Mouse (Mus musculus) hindbrain, embryonic 10.5 days (tissue): ENCODE results near the gene Cops2. TPM values are rescaled to one million over a fixed set of nuclear protein-coding genes. Genes with fewer than 3 reads are reported as not detected.
A peak's percentile ranks its signal among the peaks of the same experiment; 100 is the strongest.

ENCODE experiments used
- DNase-seq: peaks from one replicate; pipeline ENCODE4 v3.0.0-alpha.2; 2017; ENCODE audit warnings: low spot score
- H3K27ac ChIP-seq: fragments of 300-500 bp; sonication (generic); 2 replicates; pipeline ENCODE4 v1.5.1; 2016; ENCODE audit warnings: mild to moderate bottlenecking, moderate library complexity
- H3K27me3 ChIP-seq: fragments of 300-500 bp; sonication (generic); 2 replicates; pipeline ENCODE4 v1.6.1; 2016; ENCODE audit warnings: mild to moderate bottlenecking; ENCODE audit not compliant: poor library complexity, insufficient read depth, severe bottlenecking
- H3K36me3 ChIP-seq: fragments of 300-500 bp; sonication (generic); 2 replicates; pipeline ENCODE4 v1.6.1; 2016; ENCODE audit warnings: mild to moderate bottlenecking, moderate library complexity
- H3K4me1 ChIP-seq: fragments of 300-500 bp; sonication (generic); replicated peaks from 2 replicates; pipeline ENCODE4 v1.6.1; 2016; ENCODE audit warnings: mild to moderate bottlenecking
- H3K4me3 ChIP-seq: fragments of 300-500 bp; sonication (generic); 2 replicates; pipeline ENCODE4 v1.5.1; 2016; ENCODE audit warnings: mild to moderate bottlenecking, moderate library complexity
- H3K9me3 ChIP-seq: fragments of 300-500 bp; sonication (generic); 2 replicates; pipeline ENCODE4 v1.6.1; 2016; ENCODE audit warnings: mild to moderate bottlenecking, moderate library complexity
- WGBS: fragments of 180-500 bp; shearing (Covaris S2); methylation state at CpG from one replicate; pipeline ENCODE4 v1.1.7; 2016; 5-methylcytosine and 5-hydroxymethylcytosine counted together
- polyA plus RNA-seq: library from polyadenylated mRNA; unstranded; fragments of >200 nt; fragmentation: Nextera tagmentation; extraction: Ambion mirVana; gene quantifications from 2 replicates; pipeline ENCODE4 v1.2.1, GENCODE M21; 2016

Gene Cops2
- polyA plus RNA-seq, 1 experiment from 2014 or later: 69.2 TPM

DNA sequence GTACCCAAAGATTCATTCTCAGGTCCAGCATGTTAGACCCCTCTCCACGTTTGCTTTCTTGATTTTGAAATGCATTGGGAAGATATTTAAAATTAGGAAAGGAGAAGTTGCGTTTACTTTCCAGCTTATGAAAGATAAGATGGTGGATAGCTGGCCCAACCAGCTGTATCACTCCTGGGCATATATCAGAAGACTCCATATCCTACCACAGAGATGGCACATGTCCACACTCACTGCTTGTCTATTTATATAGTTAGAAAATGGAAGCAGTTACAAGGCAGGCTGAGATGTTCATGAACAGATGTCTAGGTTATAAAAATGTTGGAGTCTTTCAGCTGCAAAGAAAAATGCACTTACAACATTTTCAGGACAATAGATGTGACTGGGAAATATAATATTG is 47.6 kb downstream of the Cops2 start:
- no peak overlapping the region for H3K4me3 ChIP-seq
- H3K27ac ChIP-seq: no peak overlapping the region
- H3K4me1 ChIP-seq: no peaks in the 10 kb centered on the region
- DNase-seq: no peak
- no peaks in the 10 kb centered on the region for H3K27me3 ChIP-seq
- 0 out of 2 replicates have a peak, but pooled peaks cover 2% of the 10 kb centered on the region for H3K9me3 ChIP-seq
- H3K36me3 ChIP-seq: no peaks in the 10 kb centered on the region
- 85% methylated on average over 2 of the region's 2 CpGs for WGBS

DNA sequence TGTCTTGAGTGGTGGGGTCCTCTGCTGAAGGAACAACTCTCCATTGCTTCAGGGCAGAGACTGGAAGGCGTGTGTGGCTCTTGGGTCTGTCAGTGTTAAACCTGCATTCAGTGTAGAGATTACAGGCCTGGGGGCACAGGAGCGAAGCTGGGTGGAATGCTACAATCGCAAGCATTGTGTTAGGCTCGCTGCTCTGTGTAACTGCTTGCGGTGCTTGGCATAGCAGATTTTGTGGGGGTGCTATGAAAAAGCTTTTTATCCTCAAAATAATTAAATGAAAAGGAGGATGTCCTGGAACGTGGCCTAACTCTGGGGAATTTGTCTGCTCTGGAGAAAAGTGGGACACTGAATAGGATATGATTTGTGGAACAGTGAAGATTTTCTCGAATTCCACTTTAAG is 49.4 kb downstream of the Cops2 start:
- H3K4me1 ChIP-seq: no peaks in the 10 kb centered on the region
- peak; percentile 12 for DNase-seq
- no peaks in the 10 kb centered on the region for H3K36me3 ChIP-seq
- no peaks in the 10 kb centered on the region for H3K27me3 ChIP-seq
- H3K9me3 ChIP-seq: peaks cover 8% of the 10 kb centered on the region; the same call in 1 of the 2 replicates
- no peak overlapping the region for H3K27ac ChIP-seq
- WGBS: 80% methylated on average over 7 of the region's 7 CpGs
- no peak overlapping the region for H3K4me3 ChIP-seq

DNA sequence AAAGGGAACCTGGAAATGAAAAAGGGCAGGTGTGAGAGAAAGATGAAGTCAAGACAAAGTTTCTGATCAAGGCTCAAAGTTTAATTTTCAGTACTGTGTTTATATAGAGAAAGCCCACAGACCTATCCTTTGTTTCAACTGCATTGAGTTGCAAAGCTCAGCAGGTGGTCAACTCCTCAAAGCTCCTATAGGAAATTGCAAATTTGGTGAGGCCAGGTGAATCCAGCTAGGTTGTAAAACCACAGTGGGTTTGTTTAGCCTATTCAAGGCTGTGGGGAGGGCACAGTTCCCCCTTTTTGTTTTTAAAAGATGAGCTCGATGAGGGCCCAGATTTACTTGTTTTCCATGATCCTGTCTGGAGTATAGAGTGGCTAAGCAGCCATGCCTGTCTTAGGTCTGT is 53.1 kb downstream of the Cops2 start:
- no peaks in the 10 kb centered on the region for H3K4me1 ChIP-seq
- WGBS: 52% methylated on average over 1 of the region's 1 CpGs

DNA sequence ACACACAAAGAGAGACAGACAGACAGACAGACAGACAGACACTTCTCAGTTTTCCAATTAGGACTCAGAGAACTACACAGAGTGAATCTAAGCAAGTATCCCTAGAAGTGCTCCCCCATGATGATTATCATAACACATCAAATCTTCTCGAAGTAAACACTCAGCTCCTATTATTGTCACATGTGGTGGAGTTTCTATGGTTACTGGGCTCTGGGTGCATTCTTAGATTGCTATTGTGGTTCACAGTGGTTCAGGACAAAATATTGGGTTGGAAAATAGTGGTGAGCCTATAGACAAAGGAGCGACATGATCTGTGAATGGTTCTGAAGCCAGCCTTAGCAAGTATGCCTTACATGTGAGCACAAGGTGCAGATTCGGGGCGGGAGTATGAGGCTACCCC is 57.0 kb downstream of the Cops2 start:
- Histone ChIP-seq H3K9me3 (peaks cover 8% of the 10 kb centered on the region; the same call in 1 of the 2 replicates), H3K27ac (no peak overlapping the region), H3K4me3 (no peak overlapping the region), H3K36me3 (no peaks in the 10 kb centered on the region), H3K27me3 (no peaks in the 10 kb centered on the region), H3K4me1 (0 out of 2 replicates have a peak, but pooled peaks cover 3% of the 10 kb centered on the region)
- no peak for DNase-seq
- WGBS: 85% methylated on average over 4 of the region's 4 CpGs

More for the DNA sequence above, 53.1 kb downstream of the Cops2 start:
- no peak overlapping the region for H3K4me3 ChIP-seq
- no peaks in the 10 kb centered on the region for H3K27me3 ChIP-seq
- no peak overlapping the region for H3K27ac ChIP-seq
- DNase-seq: no peak
- H3K9me3 ChIP-seq: peaks cover 8% of the 10 kb centered on the region; the same call in 1 of the 2 replicates
- H3K36me3 ChIP-seq: no peaks in the 10 kb centered on the region

DNA sequence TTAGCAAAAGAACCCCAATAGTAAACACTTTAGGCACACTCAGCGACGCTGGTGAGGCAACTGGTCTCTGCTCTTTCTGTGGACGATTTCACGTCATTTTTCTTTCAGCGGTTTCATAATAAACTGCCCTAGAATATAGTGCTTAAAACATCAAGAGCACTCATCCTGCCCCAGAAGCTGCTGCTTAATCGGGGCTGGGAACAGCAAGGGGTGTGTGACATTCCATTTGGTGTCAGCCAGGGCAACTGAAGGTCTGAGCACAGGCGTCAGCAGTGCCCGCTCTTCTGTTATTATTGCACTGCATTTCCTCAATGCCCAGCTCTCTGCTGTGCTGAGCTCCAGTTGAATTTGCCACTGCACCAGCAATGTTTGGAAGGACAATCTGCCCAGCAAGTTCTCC is 57.9 kb downstream of the Cops2 start:
- peaks cover 4% of the 10 kb centered on the region; the same call in 1 of the 2 replicates for H3K9me3 ChIP-seq
- H3K27me3 ChIP-seq: no peaks in the 10 kb centered on the region
- no peak overlapping the region for H3K27ac ChIP-seq
- H3K36me3 ChIP-seq: no peaks in the 10 kb centered on the region
- 72% methylated on average over 8 of the region's 8 CpGs for WGBS
- 0 out of 2 replicates have a peak, but pooled peaks cover 3% of the 10 kb centered on the region for H3K4me1 ChIP-seq
- no peak overlapping the region for H3K4me3 ChIP-seq
- DNase-seq: no peak

DNA sequence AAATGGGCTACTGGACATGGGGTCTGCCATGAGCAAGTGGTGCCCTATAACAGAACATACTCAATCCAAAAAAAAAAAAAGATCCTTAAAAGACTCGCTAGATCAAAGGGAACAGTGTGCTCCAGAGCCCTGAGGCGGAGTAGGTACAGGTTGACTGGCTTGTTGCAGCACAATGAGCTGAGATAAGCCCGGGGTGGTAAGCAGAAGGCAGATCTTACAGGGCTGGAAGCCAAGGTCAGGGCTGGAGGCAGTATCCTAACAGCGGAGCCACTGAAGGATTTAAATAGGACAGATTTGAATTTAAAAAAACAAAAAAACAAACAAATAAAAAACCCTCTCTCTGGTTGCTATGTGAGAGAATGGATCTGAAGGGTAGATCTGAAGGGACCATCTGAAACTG is 58.5 kb downstream of the Cops2 start:
- DNase-seq: no peak
- Histone ChIP-seq H3K4me3 (no peak overlapping the region), H3K9me3 (no peaks in the 10 kb centered on the region), H3K27ac (no peak overlapping the region), H3K27me3 (no peaks in the 10 kb centered on the region), H3K4me1 (0 out of 2 replicates have a peak, but pooled peaks cover 3% of the 10 kb centered on the region), H3K36me3 (no peaks in the 10 kb centered on the region)
- WGBS: 80% methylated on average over 4 of the region's 4 CpGs

DNA sequence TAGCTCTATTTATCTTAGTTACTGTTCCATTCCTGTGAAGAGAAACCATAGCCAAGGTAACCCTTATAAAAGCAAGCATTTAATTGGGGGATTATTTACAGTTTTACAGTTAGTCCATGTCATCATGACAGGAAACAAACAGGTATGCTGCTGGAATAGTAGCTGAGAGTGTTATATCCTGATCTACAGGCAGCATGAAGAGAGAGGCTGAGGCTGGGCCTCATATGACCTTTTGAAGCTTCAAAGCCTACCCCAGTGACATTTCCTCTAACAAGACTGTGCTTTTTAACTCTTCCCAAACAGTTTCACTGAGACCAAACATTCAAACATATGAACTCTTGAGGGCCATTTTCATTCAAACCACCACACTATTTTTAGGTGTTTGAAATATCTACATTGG is 61.1 kb downstream of the Cops2 start:
- Histone ChIP-seq H3K36me3 (no peaks in the 10 kb centered on the region), H3K4me3 (no peak overlapping the region), H3K4me1 (0 out of 2 replicates have a peak, but pooled peaks cover 3% of the 10 kb centered on the region), H3K27ac (no peak overlapping the region), H3K27me3 (no peaks in the 10 kb centered on the region), H3K9me3 (no peaks in the 10 kb centered on the region)
- DNase-seq: no peak

DNA sequence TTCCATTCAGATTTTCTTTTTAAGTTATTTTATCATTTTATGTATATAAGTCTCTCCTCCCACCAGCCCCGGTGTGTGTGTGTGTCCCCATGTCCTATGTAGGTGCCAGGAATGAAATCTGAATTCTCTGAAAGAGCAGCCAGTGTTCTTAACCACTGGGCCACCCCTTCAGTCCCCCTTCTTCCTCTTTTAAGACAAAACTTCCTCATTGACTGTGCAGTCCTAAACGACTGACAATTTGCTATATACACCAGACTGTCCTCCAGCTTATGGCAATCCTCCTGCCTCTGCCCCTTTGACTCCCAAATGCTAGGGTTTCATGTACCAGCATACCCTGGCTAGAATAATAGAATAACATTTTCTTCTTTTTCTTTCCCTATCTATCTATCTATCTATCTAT is 63.8 kb downstream of the Cops2 start:
- Histone ChIP-seq H3K4me1 (0 out of 2 replicates have a peak, but pooled peaks cover 5% of the 10 kb centered on the region), H3K36me3 (no peaks in the 10 kb centered on the region), H3K4me3 (no peak overlapping the region), H3K9me3 (no peaks in the 10 kb centered on the region), H3K27ac (no peak overlapping the region), H3K27me3 (no peaks in the 10 kb centered on the region)
- no peak for DNase-seq
- 73% methylated on average over 2 of the region's 2 CpGs for WGBS

DNA sequence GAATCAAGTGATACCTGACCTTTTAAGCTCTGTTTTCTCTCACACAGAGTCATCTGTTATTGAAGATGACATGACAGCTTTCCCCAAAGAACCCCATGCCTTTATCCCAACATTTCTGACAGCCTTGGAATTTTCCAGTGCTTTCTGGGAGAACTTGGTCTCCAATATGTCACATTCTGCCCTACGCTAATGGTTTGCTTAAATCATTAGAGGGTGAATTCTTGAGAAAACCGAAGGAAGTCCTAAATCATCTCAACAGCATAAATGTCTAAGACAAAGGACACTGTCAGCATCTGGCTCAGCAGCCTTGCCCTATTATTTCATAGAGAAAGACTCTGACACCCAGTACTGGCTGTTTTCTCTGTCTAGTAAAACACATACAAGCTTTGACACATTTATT is 64.8 kb downstream of the Cops2 start:
- Histone ChIP-seq H3K27ac (no peak overlapping the region), H3K9me3 (no peaks in the 10 kb centered on the region), H3K4me1 (0 out of 2 replicates have a peak, but pooled peaks cover 2% of the 10 kb centered on the region), H3K4me3 (no peak overlapping the region), H3K27me3 (no peaks in the 10 kb centered on the region), H3K36me3 (no peaks in the 10 kb centered on the region)
- DNase-seq: no peak
- WGBS: 91% methylated on average over 2 of the region's 2 CpGs

DNA sequence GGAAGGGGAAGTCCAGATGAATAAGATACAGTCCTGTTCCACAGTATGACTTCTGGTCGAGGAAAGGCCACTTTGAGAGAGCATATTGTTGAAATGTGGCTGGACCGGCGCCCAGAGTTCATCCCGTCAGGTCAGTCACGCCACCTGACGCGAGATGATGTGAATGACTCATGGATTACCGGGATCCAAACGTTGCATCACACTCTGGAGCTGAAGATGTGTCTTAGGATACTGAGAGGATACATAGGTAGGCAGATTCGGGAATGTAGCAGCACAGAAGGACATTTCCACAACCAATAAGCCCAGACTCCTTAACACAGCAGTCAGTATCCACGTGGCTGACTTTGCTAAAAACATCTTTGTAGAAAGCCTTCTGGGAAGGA is 66.1 kb downstream of the Cops2 start:
- WGBS: 88% methylated on average over 11 of the region's 11 CpGs
- H3K4me3 ChIP-seq: no peak overlapping the region
- H3K9me3 ChIP-seq: no peaks in the 10 kb centered on the region
- no peak for DNase-seq
- H3K4me1 ChIP-seq: 0 out of 2 replicates have a peak, but pooled peaks cover 2% of the 10 kb centered on the region
- H3K27ac ChIP-seq: no peak overlapping the region
- H3K36me3 ChIP-seq: no peaks in the 10 kb centered on the region
- no peaks in the 10 kb centered on the region for H3K27me3 ChIP-seq

DNA sequence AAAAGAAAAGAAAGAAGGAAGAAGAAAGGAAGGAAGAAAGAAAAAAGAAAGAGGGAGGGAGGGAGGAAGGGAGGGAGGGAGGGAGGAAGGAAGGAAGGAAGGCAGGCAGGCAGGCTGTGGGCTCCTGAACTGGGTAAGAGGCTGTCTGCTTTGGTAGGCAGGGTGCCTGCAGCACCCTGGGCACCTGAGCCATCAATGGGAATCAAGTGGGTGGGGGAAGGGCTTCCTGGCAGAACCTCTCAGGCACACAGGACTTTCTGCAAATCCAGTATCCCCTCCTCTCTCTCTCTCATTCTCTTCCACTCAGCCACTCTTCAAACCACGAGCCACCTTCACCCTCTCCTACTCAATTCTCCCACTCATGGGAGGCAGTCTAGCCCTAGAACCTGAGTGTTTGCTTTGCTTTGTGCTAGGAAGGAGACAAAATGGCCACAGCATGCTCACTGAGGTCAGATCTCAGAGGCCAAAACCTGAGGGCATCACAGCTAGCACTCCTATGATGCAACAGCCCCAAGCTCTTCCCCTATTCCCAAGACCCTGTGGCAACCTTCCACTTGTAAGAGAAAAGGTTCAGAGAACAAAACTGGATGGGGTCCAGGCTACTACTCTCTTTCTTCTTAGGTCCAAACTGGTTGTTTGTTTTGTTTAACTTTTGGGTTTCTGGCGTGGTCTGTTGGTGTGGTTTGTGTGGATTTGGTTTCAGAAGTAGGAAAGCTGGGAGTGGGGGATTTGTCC is 66.6 kb downstream of the Cops2 start:
- H3K36me3 ChIP-seq: no peaks in the 10 kb centered on the region
- 0 out of 2 replicates have a peak, but pooled peaks cover 2% of the 10 kb centered on the region for H3K4me1 ChIP-seq
- no peaks in the 10 kb centered on the region for H3K9me3 ChIP-seq
- DNase-seq: no peak
- no peak overlapping the region for H3K27ac ChIP-seq
- H3K4me3 ChIP-seq: no peak overlapping the region
- no peaks in the 10 kb centered on the region for H3K27me3 ChIP-seq
- 77% methylated on average over 2 of the region's 2 CpGs for WGBS

DNA sequence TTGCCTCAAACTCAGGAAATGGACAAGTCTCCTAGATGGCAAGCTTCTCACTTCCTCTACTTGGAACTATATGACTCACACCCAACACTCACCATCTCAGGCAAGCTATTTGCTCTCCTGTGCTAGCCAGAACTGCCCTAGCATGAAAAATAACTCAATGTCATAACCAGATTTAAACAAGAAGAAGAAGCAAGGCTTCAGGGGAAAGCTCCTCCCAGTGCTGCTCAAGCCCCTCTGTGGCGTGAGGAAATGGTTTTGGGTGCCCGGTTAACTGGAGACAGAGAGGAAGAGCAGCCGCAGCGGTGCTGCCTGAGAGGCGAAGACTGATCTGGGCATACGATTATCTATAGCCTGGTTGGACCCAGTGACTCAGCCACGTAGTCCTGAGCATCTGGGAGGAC is 67.5 kb downstream of the Cops2 start:
- DNase-seq: no peak
- H3K27ac ChIP-seq: no peak overlapping the region
- no peaks in the 10 kb centered on the region for H3K9me3 ChIP-seq
- H3K4me1 ChIP-seq: 0 out of 2 replicates have a peak, but pooled peaks cover 2% of the 10 kb centered on the region
- H3K27me3 ChIP-seq: no peaks in the 10 kb centered on the region
- H3K4me3 ChIP-seq: no peak overlapping the region
- WGBS: 76% methylated on average over 7 of the region's 7 CpGs
- H3K36me3 ChIP-seq: no peaks in the 10 kb centered on the region

DNA sequence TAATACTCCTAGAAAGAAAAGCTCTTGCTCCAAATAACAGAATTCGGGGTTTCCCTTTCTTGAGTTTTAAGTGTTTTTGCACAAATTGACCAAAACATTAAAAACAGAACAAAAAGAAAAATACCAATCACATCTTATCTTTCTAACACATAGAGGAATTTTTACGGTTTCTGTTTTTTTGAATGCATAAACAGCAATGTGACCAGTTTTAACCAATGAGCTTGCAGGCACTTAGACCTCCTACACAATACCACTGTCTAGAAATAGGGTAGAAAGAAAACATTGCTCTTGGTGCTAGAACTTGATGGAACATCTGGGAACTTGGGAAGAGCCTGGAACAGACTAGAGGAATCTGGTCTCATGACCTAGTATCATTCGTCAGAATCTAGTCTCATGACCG is 68.7 kb downstream of the Cops2 start:
- 0 out of 2 replicates have a peak, but pooled peaks cover 2% of the 10 kb centered on the region for H3K4me1 ChIP-seq
- H3K9me3 ChIP-seq: no peaks in the 10 kb centered on the region
- no peak overlapping the region for H3K27ac ChIP-seq
- H3K36me3 ChIP-seq: no peaks in the 10 kb centered on the region
- 91% methylated on average over 4 of the region's 4 CpGs for WGBS
- DNase-seq: no peak
- no peak overlapping the region for H3K4me3 ChIP-seq
- H3K27me3 ChIP-seq: no peaks in the 10 kb centered on the region
